Mouse (Mus musculus): ENCODE measurements around the gene Tbx2. TPM values are rescaled to one million over a fixed set of nuclear protein-coding genes. Genes with fewer than 3 reads are reported as not detected.

The Tbx2 gene
- 1.4 and 3.3 TPM in 2 replicates for polyA plus RNA-seq (2015; fragmentation: Nextera tagmentation; extraction: Ambion mirVana)

DNA sequence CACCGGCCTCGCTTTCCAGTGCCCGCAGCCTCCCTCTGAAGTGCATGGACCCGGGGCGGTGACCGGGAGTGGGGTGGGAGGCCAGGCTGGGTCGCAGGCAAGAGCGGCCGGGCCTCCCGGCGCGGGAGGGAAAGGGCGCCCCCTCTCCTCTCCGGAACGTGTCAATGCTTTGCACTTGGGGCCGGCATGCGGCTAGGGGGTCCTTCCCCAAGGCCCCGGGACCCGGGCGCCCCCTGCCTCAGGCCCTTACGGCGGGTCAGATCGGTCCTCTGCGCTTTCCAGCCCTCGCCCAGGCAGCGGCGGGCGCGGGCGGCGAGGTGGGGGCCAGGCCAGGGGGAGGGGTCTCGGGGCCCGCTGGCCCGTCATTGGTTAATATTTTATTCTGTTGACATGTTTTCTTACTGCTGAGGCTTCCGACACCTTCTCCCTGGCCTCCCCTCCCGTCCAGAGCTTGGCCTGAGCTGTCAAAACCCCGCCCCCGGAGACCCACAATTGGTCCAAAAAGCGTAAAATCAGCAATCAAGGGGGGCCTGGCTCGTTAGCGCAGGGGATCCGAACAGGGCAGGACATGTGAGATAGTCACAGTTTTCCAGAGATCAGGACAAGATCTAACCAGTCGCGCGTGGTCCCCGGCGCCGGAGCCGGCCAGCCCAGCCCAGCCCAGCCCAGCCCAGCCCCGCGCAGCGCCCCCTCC lies at the start of gene Tbx2:
Gene Tbx2 (plus strand): TSS at position 321 of the 694 bp plus-strand sequence.
- Histone ChIP-seq H3K9me3 (replicated peaks; ENCODE audit: control insufficient read depth, low read length) (no peaks in the 10 kb centered on the region), H3K9ac (ENCODE audit: low read length) (peak within 1 kb of the TSS; percentile 70), H3K27ac (ENCODE audit: low read length) (peak within 1 kb of the TSS; percentile 56), H3K27me3 (ENCODE audit: control insufficient read depth, insufficient read depth, low read length) (peaks cover 63% of the 10 kb centered on the region), H3K36me3 (ENCODE audit: control insufficient read depth, insufficient read depth) (no peaks in the 10 kb centered on the region), H3K4me1 (ENCODE audit: control insufficient read depth, insufficient read depth, low read length) (peaks cover 24% of the 10 kb centered on the region), H3K4me3 (ENCODE audit: low read length) (peak within 1 kb of the TSS; percentile 59), H3K4me2 (ENCODE audit: low read depth, low read length) (peak within 1 kb of the TSS; percentile 79)
- WGBS = under 1% methylated on average over 49 of the region's 52 CpGs
- peak; percentile 63 for ATAC-seq (replicated peaks; ENCODE audit: extremely low read depth, insufficient read depth, low FRiP score)

DNA sequence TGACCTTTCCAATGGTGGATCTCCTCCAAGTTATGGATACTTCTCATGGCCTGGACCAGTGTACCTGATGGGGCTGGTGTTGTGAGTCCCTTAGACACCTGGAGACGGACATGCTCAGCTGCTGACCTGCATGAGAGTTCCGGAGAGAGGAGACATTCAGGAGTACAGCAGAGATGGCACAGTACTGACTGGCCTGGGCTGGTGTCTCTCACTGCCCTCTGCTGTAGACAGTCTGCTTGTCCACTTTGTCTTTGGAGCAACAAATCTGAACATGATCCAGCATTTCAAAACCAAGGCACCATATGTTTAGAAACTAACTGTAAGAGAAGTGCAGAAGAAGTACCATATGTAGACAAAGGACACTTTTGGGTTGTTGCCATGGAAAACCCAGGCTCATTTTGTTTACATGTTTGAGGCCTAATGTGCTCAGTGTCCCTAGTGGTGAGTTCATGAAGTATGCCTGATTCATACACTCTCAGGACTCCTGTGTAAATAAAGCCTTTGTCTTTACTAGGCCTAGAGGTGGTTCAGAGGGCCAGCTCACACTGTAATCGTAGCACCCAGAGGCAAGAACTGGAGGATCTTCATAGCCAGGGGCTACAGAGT lies 46.1 kb upstream of the Tbx2 start:
- Histone ChIP-seq H3K27ac (ENCODE audit: low read length) (no peak overlapping the region), H3K9me3 (replicated peaks; ENCODE audit: control insufficient read depth, low read length) (no peaks in the 10 kb centered on the region)
- ATAC-seq (replicated peaks; ENCODE audit: extremely low read depth, insufficient read depth, low FRiP score) = 0 out of 2 replicates have a peak, but pooled peaks have one; percentile 10

DNA sequence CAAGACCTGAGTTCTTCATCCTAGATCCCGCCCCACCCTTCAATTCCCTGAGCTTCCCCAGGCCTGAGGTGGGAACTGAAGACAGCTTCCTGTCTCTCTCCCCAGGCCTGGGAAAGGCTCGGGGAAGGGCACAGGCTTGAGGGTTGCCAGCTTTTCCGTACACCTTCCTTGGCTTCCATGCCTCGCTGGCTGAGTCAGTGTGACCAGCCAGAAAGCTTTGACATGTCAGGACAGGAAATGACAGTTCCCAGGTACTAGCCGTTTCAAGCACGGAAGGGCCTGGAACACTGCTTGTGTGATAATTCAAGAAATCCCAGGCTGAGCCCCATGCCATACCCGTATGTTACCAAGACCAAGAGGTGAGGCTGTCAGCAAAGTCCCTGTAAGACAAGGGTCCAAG lies 42.6 kb upstream of the Tbx2 start:
- Histone ChIP-seq H3K27ac (ENCODE audit: low read length) (no peak overlapping the region), H3K9ac (ENCODE audit: low read length) (no peak overlapping the region), H3K4me1 (ENCODE audit: control insufficient read depth, insufficient read depth, low read length) (no peaks in the 10 kb centered on the region), H3K36me3 (ENCODE audit: control insufficient read depth, insufficient read depth) (no peaks in the 10 kb centered on the region), H3K27me3 (ENCODE audit: control insufficient read depth, insufficient read depth, low read length) (peaks cover 25% of the 10 kb centered on the region), H3K4me2 (ENCODE audit: low read depth, low read length) (no peak overlapping the region), H3K9me3 (replicated peaks; ENCODE audit: control insufficient read depth, low read length) (no peaks in the 10 kb centered on the region), H3K4me3 (ENCODE audit: low read length) (no peak overlapping the region)
- 69% methylated on average over 7 of the region's 7 CpGs for WGBS
- ATAC-seq (replicated peaks; ENCODE audit: extremely low read depth, insufficient read depth, low FRiP score) = no peak

More for the DNA sequence above, 46.1 kb upstream of the Tbx2 start:
- no peaks in the 10 kb centered on the region for H3K4me1 ChIP-seq (ENCODE audit: control insufficient read depth, insufficient read depth, low read length)
- H3K4me3 ChIP-seq (ENCODE audit: low read length) = no peak overlapping the region
- WGBS = 78% methylated on average over 3 of the region's 3 CpGs
- peaks cover 13% of the 10 kb centered on the region for H3K27me3 ChIP-seq (ENCODE audit: control insufficient read depth, insufficient read depth, low read length)
- no peaks in the 10 kb centered on the region for H3K36me3 ChIP-seq (ENCODE audit: control insufficient read depth, insufficient read depth)
- no peak overlapping the region for H3K4me2 ChIP-seq (ENCODE audit: low read depth, low read length)
- H3K9ac ChIP-seq (ENCODE audit: low read length) = no peak overlapping the region

DNA sequence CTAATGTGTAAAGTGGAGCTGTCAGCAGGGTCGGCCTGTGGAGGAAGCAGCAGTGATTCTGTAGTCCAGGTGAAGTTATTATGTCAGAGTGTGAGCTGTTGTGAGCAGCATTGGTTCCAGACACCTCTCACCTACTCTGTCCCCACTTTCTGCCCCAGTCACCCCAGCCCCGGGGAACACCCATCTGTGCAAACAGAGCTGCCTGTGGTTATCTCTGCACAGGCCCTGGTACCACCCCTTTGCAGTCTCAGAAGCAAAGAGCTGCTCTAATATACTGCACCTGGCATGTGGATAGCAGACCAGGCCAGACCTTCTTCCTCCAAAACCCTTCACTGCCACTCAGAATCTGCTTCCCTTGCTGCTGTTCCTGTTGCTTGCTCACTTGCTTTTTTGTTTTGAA lies 42.1 kb upstream of the Tbx2 start:
- H3K36me3 ChIP-seq (ENCODE audit: control insufficient read depth, insufficient read depth) = no peaks in the 10 kb centered on the region
- H3K9me3 ChIP-seq (replicated peaks; ENCODE audit: control insufficient read depth, low read length) = no peaks in the 10 kb centered on the region
- ATAC-seq (replicated peaks; ENCODE audit: extremely low read depth, insufficient read depth, low FRiP score) = no peak
- H3K4me1 ChIP-seq (ENCODE audit: control insufficient read depth, insufficient read depth, low read length) = no peaks in the 10 kb centered on the region
- H3K27me3 ChIP-seq (ENCODE audit: control insufficient read depth, insufficient read depth, low read length) = peaks cover 29% of the 10 kb centered on the region
- no peak overlapping the region for H3K27ac ChIP-seq (ENCODE audit: low read length)
- no peak overlapping the region for H3K9ac ChIP-seq (ENCODE audit: low read length)
- H3K4me2 ChIP-seq (ENCODE audit: low read depth, low read length) = no peak overlapping the region
- 69% methylated on average over 2 of the region's 2 CpGs for WGBS
- H3K4me3 ChIP-seq (ENCODE audit: low read length) = no peak overlapping the region

DNA sequence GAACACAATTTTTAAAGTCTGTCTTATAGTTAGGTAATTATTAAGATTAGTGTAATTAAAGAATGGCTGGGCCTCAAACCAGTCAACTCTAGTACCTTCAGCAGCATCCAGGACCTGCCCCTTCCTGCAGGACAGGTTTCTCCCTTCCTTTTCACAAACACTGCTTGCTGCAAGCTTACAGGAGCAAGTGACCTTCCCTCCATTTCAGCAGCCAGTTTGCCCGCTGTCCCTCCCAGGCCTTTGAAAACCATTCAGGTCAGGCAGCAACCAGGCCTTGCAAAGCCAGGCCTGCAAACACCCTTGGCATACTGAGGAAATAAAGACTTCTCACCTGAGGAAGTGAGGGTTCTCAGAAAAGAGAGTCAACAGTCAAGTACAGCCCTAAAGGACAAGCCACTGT lies 41.1 kb upstream of the Tbx2 start:
- no peak overlapping the region for H3K9ac ChIP-seq (ENCODE audit: low read length)
- ATAC-seq (replicated peaks; ENCODE audit: extremely low read depth, insufficient read depth, low FRiP score) = no peak
- H3K27me3 ChIP-seq (ENCODE audit: control insufficient read depth, insufficient read depth, low read length) = peaks cover 35% of the 10 kb centered on the region
- no peak overlapping the region for H3K4me2 ChIP-seq (ENCODE audit: low read depth, low read length)
- H3K27ac ChIP-seq (ENCODE audit: low read length) = no peak overlapping the region
- H3K36me3 ChIP-seq (ENCODE audit: control insufficient read depth, insufficient read depth) = no peaks in the 10 kb centered on the region
- 82% methylated on average over 1 of the region's 1 CpGs for WGBS
- no peaks in the 10 kb centered on the region for H3K4me1 ChIP-seq (ENCODE audit: control insufficient read depth, insufficient read depth, low read length)
- H3K4me3 ChIP-seq (ENCODE audit: low read length) = no peak overlapping the region
- H3K9me3 ChIP-seq (replicated peaks; ENCODE audit: control insufficient read depth, low read length) = no peaks in the 10 kb centered on the region

DNA sequence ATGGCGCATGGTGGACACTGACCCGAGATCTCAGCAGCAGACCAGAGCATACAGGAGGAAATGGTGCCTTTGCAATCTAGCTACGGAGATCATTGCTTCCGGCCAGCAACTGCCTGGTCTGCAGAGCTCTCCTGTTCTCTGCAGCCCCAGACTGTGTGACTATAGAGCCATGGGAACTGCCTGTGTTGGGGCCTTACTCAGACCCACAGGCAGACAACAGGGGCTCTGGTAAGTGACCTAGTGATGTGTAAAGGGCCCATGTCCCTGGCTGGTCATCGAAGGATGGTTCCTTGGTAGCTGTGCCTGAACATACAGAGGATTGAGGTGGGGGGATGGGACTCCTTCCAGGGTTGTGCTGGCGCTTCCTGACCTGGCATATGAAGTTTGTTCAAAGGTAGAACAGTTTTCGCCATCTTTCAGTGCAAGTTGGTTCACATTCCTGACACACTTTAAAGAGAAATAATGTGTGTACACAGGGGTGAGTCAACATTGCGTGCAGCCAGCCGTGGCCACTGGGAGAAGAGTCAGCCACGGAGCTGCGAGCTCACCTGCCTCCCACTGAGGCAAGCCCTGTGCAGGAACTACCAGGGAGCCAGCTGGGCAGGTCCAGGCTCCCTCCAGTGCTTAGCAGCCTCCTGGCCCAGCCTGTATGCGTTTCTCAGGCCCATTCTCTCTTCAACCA lies 39.7 kb upstream of the Tbx2 start:
- no peaks in the 10 kb centered on the region for H3K9me3 ChIP-seq (replicated peaks; ENCODE audit: control insufficient read depth, low read length)
- peaks cover 49% of the 10 kb centered on the region for H3K27me3 ChIP-seq (ENCODE audit: control insufficient read depth, insufficient read depth, low read length)
- H3K36me3 ChIP-seq (ENCODE audit: control insufficient read depth, insufficient read depth) = no peaks in the 10 kb centered on the region
- H3K4me2 ChIP-seq (ENCODE audit: low read depth, low read length) = no peak overlapping the region
- ATAC-seq (replicated peaks; ENCODE audit: extremely low read depth, insufficient read depth, low FRiP score) = no peak
- H3K4me1 ChIP-seq (ENCODE audit: control insufficient read depth, insufficient read depth, low read length) = no peaks in the 10 kb centered on the region
- 75% methylated on average over 12 of the region's 12 CpGs for WGBS
- no peak overlapping the region for H3K27ac ChIP-seq (ENCODE audit: low read length)
- no peak overlapping the region for H3K9ac ChIP-seq (ENCODE audit: low read length)
- no peak overlapping the region for H3K4me3 ChIP-seq (ENCODE audit: low read length)

DNA sequence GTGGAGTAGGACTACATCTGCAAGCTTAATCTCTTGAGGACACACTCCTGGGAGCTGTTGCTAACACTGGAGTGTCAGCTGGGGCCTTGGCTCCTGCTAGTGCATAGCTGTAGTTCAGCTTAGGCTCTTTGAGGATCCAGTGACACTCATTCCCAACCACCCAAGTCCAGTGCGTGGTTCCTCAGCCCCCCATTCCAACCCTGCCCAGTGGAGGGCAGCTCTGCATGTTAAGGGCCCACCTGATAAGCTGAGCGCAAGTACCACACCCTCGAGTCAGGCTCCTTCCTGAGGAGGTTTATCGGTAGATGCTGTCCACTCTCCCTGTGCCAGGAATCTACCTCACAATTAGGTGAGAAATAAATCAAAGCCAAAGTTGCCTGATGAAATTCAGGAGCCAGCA lies 32.9 kb upstream of the Tbx2 start:
- WGBS = 30% methylated on average over 4 of the region's 4 CpGs
- no peak overlapping the region for H3K9ac ChIP-seq (ENCODE audit: low read length)
- H3K9me3 ChIP-seq (replicated peaks; ENCODE audit: control insufficient read depth, low read length) = no peaks in the 10 kb centered on the region
- peaks cover 32% of the 10 kb centered on the region for H3K4me1 ChIP-seq (ENCODE audit: control insufficient read depth, insufficient read depth, low read length)
- no peaks in the 10 kb centered on the region for H3K36me3 ChIP-seq (ENCODE audit: control insufficient read depth, insufficient read depth)
- H3K27ac ChIP-seq (ENCODE audit: low read length) = no peak overlapping the region
- H3K4me3 ChIP-seq (ENCODE audit: low read length) = no peak overlapping the region
- peak; percentile 29; the same call in 1 of the 2 replicates for ATAC-seq (replicated peaks; ENCODE audit: extremely low read depth, insufficient read depth, low FRiP score)
- peaks cover 41% of the 10 kb centered on the region for H3K27me3 ChIP-seq (ENCODE audit: control insufficient read depth, insufficient read depth, low read length)
- peak overlapping the region; percentile 37 for H3K4me2 ChIP-seq (ENCODE audit: low read depth, low read length)

DNA sequence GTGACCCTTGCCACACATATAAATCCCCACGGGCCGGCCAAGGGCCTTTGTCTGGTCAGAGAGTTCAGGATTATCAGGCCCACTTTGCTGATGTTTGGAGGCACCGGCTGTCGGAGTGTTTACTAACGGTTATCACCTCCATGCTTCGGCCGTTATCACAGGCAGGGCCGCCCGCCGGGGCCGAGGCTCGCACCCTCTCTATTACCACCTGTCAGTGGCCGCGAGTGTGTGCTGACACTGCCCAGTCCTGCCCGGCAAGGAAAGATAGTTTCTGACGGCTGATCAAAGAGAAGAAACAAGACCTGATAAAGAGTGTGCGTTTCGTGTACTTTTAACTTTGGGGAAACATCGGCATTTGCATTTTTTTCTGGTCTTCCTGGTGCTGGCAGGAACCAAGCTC lies 32.5 kb upstream of the Tbx2 start:
- Histone ChIP-seq H3K9ac (ENCODE audit: low read length) (no peak overlapping the region), H3K9me3 (replicated peaks; ENCODE audit: control insufficient read depth, low read length) (no peaks in the 10 kb centered on the region), H3K4me3 (ENCODE audit: low read length) (no peak overlapping the region), H3K27ac (ENCODE audit: low read length) (no peak overlapping the region), H3K4me2 (ENCODE audit: low read depth, low read length) (peak overlapping the region; percentile 37), H3K36me3 (ENCODE audit: control insufficient read depth, insufficient read depth) (no peaks in the 10 kb centered on the region), H3K27me3 (ENCODE audit: control insufficient read depth, insufficient read depth, low read length) (peaks cover 39% of the 10 kb centered on the region), H3K4me1 (ENCODE audit: control insufficient read depth, insufficient read depth, low read length) (peaks cover 33% of the 10 kb centered on the region)
- peak; percentile 91 for ATAC-seq (replicated peaks; ENCODE audit: extremely low read depth, insufficient read depth, low FRiP score)
- 9% methylated on average over 19 of the region's 19 CpGs for WGBS

DNA sequence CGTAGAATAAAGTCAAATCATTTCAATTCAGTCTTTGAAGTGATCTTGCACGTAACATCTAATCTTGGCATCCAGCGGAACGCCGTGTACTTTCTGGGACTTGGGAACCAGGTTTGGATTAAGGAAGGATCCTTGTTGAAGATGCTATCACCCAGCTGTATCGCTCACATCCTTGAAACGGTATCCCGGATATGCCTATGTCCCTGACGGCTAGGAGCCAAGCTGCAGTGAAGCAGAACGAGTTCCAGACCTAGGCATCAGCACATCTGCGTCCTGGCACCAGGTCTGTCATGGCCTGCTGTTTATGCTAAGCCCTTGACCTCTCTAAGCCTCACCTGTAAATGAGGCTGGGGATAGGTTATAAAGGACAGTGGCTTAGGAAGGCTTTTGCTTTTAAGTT lies 32.0 kb upstream of the Tbx2 start:
- Histone ChIP-seq H3K4me3 (ENCODE audit: low read length) (no peak overlapping the region), H3K36me3 (ENCODE audit: control insufficient read depth, insufficient read depth) (no peaks in the 10 kb centered on the region), H3K27me3 (ENCODE audit: control insufficient read depth, insufficient read depth, low read length) (peaks cover 41% of the 10 kb centered on the region), H3K27ac (ENCODE audit: low read length) (no peak overlapping the region), H3K4me1 (ENCODE audit: control insufficient read depth, insufficient read depth, low read length) (peaks cover 33% of the 10 kb centered on the region), H3K9me3 (replicated peaks; ENCODE audit: control insufficient read depth, low read length) (no peaks in the 10 kb centered on the region), H3K4me2 (ENCODE audit: low read depth, low read length) (0 out of 2 replicates have a peak overlapping the region, but pooled peaks have one; percentile 37), H3K9ac (ENCODE audit: low read length) (no peak overlapping the region)
- 33% methylated on average over 11 of the region's 11 CpGs for WGBS
- no peak for ATAC-seq (replicated peaks; ENCODE audit: extremely low read depth, insufficient read depth, low FRiP score)
